Mouse (Mus musculus): ENCODE results near the gene Eif2ak3.
"Not testable (repeated sequence)": the region's sequence is repeated elsewhere in the genome, so short reads cannot be mapped to it uniquely, and the experiment has no call there.

Gene Eif2ak3

DNA sequence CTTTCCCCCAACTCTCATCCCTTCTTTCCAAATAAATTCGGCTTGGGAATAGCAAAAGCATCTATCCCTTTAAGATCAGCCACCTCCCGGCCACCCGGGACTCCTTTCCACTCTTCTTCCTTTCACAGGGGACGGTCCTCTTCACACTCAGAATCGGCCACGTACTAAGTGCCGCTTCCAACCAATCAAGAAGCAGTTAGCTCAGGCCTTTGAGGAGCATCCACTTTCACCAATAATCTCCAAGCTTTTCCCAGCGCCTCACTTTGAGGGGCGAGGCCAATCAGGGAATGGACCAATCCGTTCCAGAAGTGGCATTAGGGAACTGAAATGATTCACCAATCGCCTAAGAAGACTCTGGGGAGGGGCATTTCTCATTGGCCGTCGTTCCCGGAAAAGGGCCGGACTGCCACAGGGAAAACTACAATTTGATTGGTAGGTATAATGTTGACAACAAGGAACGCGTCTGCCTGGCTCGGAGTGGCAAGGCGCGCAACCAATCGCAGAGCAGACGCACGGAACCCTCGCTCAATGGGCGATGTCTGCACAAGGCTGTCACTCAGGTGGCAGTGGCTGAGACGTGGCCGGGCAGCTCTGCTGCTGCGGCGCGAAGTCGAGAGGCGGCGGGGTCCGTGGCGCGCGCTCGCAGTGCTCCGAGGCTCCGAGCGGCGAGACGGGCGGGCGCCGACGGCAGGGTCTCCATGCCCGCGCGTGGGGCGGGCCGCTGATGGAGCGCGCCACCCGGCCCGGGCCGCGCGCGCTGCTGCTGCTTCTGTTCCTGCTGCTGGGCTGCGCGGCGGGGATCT is at the start of gene Eif2ak3:
Eif2ak3 (plus strand) TSS at position 514 of the 803 bp plus-strand sequence.
- peak; percentile 99 for DNase-seq (ENCODE audit: low read depth)

DNA sequence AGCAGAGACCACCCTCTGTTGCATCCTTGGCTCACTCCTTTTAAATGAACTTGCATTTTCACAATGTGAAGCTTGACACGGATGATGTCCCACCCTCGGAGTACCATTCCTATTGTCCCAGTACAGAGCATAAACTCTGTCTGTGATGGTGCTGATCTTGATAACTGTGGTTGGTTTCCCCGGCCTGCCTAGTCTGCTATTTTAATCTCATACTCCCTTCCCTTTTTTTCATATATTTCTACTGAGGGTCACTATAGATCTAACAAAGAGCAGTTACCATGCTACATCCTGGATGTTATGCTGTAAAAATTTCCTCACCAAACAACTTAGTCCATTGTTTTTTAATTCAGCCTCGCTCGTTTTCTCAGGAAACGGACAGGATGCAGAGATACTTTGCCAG is 47.4 kb upstream of the Eif2ak3 start:
- no peak for DNase-seq (ENCODE audit: low read depth)

DNA sequence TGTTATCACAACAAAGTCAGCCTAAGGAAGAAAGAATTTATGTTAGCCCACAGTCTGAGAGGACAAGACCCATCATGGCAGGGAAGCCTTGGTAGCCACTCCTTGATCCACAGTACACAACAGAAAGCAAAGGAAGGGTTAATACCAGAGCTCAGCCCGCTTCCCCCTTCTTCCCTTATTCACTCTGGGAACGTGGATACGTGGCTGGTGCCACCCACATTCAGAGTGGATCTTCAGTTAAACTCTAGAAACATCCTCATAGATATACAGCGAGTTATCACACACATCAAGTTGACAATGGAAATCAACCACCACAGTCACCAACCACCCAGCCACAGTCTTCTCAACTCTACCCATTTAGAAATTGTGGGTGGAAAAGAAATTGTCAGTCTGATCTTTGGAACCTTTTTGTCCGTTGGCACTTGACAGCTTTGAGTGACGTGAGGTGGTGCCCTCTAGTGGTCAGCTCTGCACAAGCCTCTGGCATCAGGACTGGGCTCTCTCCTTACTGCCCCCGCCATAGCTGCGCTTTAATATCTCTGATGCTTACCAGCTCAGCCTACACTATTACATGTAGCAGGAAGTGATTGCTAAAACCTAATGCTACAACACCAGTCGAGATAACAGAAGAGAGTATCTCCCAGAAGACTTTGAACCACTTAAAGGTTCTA is 46.6 kb upstream of the Eif2ak3 start:
- peak; percentile 70 for DNase-seq (ENCODE audit: low read depth)

DNA sequence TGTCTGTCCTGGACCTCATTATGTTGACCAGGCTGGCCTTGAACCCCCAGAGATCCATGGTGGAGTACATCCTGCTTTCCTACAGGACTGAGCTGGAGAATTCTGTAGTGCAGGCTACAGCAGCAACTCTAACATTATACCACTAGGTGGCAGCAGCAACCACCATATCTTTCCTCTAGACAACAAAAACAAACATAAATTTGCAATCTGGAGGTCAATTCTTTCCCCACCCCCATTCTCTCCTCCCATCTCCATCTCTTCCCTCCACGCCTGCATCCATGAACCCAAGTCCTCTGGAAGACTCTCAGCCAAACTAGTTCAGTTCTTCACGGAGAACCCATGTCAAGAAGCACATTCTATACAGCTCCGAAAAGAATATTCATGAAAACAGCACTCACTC is 39.7 kb upstream of the Eif2ak3 start:
- peak; percentile 80 for DNase-seq (ENCODE audit: low read depth)

DNA sequence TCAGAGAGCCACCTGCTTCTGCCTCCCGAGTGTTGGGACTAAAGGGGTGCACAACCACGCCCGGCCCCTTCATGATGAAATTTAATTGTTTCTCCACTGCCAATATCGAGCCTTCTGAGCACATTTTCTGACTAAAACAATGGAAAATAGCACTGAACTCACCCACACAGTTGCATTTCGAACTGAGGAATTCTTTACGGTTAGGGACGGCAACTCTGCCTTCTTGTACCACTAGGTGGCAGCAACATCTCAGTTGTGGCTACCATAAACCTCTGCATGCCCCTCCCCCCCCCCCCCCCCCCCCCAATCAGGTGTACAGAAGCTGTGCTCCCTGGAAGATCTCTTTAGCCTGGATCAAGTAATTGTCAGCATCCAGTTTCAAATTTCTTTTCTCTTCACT is 39.0 kb upstream of the Eif2ak3 start:
- DNase-seq (ENCODE audit: low read depth) = peak; percentile 88

DNA sequence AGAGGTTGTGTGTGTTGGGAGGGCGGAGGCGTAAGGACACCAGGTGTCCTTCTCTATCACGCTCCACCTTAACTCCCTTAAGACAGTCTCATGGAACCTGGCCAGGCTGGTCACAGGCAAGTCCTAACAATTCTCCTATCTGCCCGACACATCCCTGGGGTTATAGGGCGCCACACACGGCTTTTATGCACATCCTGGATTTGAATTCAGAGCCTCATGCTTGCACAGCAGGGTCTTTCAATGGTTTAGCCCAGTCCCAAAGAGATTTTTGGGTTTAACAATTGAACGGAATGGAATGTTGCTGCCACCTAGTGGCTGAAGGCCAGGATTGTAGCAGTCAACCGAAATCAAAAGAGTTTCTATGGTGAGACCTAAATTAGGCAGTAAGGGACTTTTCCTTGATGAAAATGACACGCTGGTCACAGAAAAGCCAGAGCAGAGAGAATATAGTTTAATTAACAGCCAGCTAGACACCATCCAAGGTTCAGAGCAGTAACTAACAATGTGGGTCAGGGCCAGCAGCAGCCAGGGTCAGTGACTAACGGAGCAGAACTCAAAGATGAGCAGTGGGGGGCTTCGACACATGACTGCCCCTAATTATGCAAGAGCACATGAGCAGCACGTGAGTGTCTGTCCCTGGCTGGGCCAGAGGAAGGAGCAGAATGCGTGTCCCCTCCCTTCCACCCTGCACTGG is 38.3 kb upstream of the Eif2ak3 start:
- DNase-seq (ENCODE audit: low read depth) = peak; percentile 89

DNA sequence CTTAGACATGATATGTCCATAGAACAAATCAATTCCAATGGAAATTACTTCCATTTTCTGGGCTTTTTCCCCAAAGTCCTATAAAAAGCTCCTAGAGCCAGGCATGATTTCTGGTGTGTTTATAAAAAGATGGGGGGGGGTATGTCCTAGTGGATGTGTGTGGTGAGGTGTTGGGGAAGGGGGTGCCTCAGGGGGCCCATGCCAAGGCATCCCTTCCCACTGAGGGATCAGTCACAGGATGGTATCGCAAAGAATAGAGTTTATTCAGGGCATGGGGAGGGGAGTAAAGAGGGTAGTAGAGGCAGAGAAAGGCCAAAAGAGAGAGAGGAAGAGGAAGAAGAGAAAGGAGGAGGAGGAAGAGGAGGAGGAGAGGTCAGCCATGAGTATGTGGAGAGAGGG is 37.8 kb upstream of the Eif2ak3 start:
- DNase-seq (ENCODE audit: low read depth) = no peak

DNA sequence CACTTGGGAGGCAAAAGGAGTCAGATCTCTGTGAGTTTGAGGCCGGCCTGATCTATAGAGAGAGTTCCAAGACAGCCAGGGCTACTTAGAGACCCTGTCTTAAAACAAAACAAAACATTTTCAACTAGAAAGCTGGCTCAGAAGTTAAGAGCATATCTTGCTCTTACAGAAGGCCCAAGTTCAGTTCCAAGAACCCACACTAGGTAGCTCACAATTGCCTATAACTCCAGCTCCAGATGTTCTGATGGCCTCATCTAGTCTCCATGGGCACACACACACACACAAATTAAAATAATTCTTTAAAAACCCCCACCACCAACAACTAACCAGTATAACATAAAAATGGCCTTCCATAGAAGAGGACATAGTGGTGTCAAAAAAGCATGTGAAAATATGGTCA is 33.8 kb upstream of the Eif2ak3 start:
- DNase-seq (ENCODE audit: low read depth) = no peak

DNA sequence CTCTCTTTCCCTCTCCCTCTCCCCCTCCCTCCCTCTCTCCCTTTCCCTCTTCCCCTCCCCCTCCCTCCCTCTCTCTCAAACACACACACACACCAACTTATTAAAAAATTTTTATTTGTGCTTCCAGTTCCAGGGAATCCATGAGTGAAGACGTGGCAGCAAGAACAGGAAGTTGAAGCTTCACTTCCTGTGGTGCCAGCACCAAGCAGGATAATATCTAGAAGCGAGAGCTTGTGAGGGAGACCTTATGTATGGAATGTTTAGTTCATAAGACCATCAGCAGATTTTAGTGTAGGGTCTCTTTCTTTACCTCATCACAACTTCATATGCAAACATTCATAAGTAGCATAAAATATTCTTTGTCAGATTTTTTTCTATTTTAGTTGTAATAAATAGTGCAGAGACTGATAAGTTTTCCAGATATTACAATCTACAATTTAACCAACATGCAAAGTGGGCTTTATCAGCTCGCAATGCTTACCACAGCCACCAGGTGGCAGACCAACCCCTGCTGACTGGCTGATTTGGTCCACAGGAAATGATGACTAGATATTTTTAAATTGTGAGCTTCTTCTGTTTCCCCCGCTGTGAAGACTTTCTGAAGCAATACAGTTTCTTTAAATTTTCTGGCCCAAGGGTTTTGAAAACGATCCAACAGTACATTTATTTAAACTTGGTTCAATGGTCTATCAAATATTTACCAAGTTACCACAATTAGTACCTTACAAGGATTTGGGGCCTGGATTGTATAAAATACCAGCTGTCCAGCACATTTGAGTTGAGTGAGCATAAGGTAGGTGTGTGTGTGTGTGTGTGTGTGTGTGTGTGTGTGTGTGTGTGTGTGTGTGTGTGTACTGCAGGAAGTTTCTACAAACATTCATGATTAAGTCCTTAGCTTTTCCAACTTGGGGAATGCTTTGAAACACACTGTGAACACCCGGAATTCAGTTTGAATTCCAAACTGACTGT is 32.5 kb upstream of the Eif2ak3 start:
- peak; percentile 95 for DNase-seq (ENCODE audit: low read depth)

DNA sequence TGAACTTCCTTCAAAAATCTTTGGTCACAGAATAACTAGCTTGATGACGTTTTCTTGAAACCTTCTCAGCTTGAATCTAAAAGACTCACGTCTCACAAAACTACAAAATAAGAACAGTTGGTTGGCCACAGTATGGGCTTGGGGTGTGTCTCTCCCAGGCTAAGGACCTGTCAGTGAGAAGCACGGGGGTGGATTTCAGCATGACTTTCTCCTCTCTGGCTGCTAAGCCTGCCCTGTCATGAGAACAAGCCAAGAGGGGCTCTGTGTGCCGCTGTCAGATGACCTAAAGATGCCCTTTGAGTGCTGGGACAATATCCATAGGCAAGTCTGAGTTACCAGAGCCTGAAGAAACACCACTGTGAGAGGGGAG is 31.8 kb upstream of the Eif2ak3 start:
- peak; percentile 76 for DNase-seq (ENCODE audit: low read depth)

DNA sequence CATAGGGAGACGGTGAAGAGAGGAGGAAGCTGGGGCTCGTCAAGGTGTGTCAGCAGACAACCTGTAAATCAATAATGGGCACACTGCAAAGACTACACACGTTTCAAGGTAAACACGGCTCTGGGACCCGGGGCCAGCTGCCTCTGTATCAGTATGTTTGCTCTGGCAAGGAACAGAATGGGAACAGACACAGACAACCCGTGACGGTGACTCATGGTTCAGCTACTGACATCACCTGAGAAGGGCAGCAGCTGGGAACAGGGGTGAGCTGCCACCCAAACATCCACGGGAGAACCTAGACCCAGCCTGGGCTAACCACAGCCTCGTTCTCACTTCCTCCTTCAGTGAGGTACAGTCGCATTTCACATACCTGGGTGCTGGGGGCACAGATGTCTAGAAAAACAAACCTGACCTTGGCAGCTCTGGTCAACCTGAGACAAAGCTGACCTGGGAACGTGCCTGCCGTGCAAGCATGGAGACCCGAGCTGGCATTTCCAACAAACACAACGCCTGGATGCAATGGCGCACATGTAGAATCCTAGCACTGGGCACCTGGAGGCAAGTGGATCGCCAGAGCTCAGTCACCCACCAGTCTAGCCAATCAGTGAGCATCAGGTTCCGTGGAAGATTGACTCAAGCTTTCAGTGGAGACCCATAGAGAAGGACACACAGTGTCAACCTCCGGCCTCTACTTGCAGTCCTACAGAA is 30.2 kb upstream of the Eif2ak3 start:
- no peak for DNase-seq (ENCODE audit: low read depth)

DNA sequence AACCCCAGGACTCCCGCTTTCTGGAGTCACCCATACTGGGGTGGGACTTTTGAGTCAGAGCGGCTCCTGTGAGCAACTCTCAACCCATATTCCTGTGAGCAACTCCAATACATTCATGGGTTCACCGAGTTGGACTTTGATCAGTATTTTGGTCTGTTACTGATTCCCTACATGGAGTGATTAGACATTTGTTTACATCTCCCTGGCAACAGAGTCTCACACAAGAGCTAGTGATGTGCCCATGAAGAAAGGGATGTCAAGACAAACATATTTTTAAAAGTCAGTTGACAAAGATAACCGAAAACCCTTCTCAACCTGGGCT is 29.7 kb upstream of the Eif2ak3 start:
- DNase-seq (ENCODE audit: low read depth) = no peak

DNA sequence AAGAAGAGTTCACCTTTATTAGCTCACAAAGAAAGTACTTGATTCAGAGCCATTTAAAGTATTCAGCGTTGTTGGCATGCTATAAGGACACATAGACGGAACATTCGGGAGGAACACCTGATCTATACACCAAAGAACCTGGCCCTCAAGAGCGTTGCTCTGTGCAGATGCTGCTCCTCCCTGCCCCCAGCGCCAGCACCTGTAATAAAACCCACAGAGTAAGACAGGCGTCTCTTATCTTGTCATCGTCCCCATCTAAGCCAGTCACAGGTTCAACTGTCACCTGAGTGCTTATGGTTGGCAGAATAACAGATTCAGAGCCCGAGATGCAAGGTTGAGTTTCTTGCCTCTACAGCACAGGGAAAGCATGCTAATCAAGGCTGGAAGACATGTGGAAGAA is 28.8 kb upstream of the Eif2ak3 start:
- no peak for DNase-seq (ENCODE audit: low read depth)

DNA sequence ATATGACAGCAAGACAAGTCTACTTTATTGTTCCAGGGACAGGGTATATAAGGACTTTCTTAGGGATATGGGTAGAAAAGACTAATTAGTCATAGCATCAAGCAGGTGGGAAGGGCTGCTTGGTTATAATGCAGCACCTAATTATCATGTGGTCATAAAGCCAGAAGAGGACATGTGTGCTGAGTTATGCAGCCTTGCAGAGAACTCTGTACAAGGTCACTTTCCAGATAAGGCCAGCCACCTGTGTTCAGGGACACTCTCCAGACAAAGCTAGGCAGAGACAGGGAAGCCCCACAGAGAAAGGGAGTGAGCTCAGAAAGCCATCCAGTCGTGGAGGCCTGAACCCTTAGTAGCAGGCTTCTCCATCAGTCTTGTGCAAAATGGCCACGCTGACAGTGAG is 22.7 kb upstream of the Eif2ak3 start:
- DNase-seq (ENCODE audit: low read depth) = no peak

DNA sequence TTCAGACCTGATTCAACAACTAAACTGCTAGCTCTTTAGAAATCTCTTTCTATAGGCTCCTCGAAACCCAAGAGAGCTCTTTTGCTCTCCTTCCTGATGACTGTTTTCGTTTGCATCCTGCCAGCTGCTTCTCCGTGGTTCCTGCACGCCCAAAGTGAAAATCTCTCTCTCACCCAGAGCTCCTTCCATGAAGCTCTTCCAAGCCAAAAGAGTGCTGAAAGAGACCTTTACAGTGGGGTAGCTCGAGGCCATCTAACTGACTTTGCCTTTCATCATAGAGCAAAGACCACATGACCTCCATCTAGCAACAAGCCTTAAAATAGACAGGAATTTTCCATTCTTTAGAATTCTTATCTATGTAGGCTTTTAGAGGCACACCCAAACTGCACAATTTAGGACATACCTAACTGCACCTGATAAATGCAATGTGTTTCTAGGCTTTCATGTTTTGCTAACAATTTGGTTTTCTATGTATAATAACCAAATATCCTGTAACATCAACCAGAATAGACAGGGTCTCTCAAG is 21.9 kb upstream of the Eif2ak3 start:
- DNase-seq (ENCODE audit: low read depth) = peak; percentile 48

DNA sequence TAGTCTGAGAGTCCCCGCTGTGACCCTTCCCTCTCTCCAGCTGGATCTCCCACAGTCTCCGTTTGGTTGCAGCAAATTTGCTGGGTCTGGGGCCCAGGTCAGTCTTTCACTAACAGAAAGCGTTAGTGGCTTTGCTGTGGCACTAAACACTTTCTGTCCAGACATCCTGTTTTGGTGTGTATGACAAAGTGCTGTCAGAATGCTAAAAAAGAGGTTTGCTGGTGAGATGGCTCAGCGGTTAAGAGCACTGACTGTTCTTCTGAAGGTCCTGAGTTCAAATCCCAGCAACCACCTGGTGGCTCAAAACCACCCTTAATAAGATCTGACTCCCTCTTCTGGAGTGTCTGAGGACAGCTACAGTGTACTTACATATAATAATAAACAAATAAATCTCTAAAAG is 21.0 kb upstream of the Eif2ak3 start:
- DNase-seq (ENCODE audit: low read depth) = not testable (repeated sequence)

DNA sequence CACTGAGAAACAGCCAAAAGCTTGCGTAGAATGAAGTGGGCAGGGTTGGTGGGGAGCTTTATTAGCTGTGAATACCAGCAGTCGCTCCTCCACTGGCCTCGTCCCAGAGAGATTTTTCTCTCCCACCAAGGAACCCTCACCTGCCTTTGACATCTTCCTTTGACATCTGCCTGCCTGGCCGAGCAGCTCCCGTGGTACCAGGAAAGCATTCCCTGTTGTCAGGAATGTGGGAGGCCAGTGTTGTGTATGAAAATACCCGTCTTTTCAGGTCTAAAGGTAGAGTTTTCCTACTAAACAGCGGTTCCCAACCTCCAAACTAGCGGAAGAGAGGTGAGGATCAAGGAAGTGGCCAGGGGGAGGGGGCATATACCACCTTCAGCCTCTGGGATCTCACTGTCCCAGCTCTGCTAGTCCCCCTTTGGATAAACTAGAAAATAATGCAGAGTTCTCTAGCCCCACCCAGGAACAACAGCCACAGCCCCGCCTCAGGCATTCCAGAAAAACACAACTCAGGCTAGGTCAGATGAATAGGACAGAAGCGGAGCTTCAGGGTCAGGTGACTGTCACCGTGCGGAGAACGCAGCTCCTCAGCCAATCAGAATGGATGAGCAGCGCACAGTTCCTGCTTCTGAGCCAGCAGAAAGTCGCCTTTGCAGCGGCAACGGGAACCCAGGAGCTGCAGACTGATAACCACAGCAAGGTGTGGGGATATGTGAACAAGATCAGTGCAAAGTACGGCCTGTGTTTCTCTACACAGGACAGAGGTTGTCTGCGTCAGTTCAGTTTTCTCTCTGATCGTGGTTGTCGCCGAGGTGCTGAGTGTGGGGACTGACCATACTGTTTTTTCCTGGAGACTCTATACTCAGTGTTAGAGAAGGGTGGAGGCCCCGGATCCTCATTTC is 20.0 kb upstream of the Eif2ak3 start:
- no peak for DNase-seq (ENCODE audit: low read depth)

DNA sequence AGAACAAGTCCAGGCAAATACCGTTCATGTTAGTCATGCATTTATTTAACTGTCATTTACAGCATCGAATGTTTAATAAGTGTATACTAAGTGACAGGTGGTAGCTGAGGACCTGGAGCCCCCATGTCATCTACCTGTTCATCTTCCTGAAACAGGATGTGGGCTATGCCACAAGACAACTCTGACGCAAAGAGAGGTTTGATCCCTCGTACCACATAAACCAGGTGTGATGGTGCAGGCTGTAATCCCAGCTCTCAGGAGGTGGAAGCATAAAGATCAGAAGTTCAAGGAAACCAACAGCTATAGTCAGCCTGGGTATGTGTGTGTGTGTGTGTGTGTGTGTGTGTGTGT is 19.4 kb upstream of the Eif2ak3 start:
- DNase-seq (ENCODE audit: low read depth) = no peak

DNA sequence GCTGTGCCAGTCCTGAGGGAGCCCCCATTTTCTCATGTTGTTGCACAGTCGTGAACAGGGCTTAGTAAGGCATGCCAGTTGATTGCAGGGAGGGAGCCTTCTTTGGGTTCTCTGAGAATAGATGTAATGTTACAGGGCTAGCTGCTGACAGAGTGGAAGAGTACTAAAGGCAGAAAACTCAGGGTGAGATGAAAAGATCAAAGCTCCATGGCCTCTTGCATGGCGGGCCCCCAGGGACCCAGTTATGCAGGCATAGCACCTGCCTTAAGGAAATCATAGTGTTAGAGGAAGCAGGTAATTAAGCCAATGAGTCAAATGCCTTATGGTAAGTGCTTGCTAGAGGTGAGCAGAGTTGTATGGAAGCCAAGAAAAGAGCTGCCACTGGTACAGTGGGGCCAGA is 14.9 kb upstream of the Eif2ak3 start:
- no peak for DNase-seq (ENCODE audit: low read depth)

DNA sequence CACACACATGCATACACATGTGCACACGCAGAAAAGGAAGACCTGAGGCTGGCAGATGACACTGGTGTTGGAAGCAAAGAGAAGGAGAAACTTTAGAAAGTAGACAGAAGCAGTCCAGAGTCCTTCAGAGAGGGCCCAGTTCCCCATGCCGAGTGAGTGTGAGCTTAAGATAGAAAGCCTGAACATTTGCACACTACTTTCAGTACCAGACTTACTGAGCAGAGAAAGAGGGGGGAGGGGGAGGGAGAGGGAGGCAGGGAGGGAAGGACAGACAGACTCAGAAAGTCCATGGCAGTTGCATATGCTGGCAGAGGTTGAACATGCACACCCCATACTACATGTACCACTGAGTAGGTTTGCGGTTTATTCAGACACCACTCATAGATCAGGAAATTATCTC is 13.8 kb upstream of the Eif2ak3 start:
- no peak for DNase-seq (ENCODE audit: low read depth)

Measured in NIH3T3 (cell line).